Mouse (Mus musculus): ENCODE measurements at regions not wholly inside any gene's neighbourhood (a gene's known extent, or its start where the extent isn't known, plus 50 kb on each side); places are given as distances from the start of the nearest gene placed in this dataset.

DNA sequence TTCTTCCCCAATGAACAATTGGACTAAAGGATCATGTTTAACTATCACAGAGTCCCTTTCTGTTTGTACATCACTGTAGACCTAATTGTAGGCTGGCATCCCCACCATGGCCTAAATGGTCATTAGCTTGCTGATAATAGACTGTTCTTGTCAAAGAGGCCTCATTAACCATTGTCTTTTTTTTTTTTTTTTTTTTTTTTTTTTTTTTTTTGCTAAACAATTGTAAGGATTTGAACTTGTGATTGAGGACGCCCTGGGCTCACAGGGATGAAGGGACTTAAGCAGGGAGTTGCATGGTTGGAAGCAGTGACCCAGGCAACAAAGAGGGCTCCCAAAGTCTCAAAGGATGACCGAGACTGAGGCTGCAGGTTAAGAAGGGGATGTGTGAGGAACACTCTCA lies 178.0 kb downstream of the Rnf144b start:
- TF ChIP-seq CTCF (IDR thresholded peaks at IDR 0.05; ENCODE audit: control insufficient read depth, insufficient read depth, insufficient read length) = no peak
- no peak for TF ChIP-seq USF1 (IDR thresholded peaks at IDR 0.05; ENCODE audit: low read depth)
- TF ChIP-seq MYOD1 (IDR thresholded peaks at IDR 0.05; ENCODE audit: control insufficient read depth, insufficient read length, low read depth) = no peak
- TF ChIP-seq CEBPB (IDR thresholded peaks at IDR 0.05; ENCODE audit: low read depth) = no peak

Data from C2C12 (cell line).